Mouse (Mus musculus) naive thymus-derived CD4-positive, alpha-beta T cell, adult 2 months (primary cell): Measurements from ENCODE around the gene Nek1.

ENCODE experiments used
- DNase-seq: peaks from one replicate; pipeline ENCODE4 v3.0.0-alpha.2; 2011; ENCODE audit warnings: low read depth

The Nek1 gene

DNA sequence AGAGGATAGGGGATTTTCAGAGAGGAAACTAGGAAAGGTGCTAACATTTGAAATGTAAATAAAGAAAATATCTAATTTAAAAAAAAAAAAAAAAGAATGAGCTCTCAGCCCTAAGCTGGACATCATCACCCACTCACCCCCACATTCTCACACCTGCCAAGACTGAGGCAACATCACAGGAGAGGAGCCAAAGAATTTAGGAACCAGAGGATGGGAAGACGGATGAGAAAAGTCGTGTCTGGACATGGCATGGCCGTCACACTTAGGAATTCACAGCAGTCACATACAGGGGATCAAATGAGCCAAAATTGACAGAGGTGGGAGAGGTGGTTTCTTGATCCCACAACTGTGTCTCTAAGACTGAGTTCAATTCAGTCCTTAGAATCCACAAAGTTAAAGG lies 165.5 kb downstream of the Nek1 start:
- DNase-seq = no peak

DNA sequence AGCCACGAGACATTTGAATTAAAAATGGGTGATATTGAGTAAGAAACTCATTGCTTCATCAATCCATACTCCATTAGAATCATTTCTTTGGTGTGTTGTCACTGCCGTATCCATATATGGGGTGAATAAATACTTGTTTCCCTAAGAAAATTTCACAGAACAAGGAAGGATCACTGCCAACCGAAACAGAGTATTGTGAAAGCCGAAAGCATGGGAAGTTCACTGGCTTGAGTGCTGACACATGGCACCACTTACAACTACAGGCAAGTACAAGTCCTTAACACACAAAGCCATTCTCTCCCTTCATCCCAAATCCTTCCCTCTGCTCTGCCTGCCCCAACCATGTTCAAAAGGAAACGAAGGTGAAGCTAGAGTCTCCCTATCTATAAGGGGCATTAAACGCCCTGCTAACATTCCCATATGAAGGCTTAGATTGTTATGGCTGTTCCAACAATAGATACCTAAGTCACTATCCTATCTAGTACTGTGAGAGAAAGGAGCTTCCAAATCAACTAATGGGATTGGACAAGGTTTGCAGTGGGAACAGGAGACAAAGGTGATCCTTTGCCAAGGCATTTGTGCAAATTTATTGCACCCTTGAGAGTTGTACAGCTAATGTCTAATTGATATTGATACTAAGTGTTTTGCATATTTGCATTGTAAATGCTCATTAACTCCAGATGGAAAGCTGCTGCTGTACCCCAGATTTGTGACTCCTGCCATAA lies 168.6 kb downstream of the Nek1 start:
- DNase-seq = no peak

DNA sequence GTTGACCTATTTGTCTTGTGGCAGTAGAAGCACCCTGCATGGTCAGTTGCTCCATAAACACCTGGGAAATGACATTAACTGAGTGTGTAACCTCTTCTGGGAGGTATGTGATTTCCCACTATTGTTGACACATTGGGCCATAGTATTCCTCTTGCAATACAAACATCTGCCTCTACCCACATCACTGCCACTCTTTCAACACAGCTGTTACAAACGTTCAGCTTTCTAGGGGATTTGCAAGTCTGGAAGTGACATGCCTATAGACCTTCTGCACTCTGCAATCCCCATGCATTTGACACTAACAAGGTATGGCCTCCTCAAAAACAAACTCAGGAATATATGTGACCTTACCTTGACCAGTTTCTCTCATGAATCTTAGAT lies 169.2 kb downstream of the Nek1 start:
- no peak for DNase-seq

DNA sequence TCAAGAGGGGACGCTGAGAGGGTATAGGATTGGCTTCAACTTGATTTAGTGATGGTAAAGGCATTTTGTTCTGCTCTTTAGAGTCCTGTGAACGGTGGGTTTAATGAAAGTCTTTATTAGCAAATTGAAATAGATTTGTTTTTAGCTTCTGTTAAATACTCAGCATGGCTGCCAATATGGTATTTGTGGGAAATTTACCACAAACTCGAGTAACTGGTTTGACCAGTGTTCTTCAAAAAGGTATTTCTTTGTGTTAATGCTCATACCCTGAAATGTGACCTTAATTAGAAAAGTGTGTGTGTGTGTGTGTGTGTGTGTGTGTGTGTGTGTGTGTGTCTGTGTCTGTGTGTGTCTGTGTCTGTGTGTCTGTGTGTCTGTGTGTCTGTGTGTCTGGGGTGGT lies 178.6 kb downstream of the Nek1 start:
- no peak for DNase-seq

DNA sequence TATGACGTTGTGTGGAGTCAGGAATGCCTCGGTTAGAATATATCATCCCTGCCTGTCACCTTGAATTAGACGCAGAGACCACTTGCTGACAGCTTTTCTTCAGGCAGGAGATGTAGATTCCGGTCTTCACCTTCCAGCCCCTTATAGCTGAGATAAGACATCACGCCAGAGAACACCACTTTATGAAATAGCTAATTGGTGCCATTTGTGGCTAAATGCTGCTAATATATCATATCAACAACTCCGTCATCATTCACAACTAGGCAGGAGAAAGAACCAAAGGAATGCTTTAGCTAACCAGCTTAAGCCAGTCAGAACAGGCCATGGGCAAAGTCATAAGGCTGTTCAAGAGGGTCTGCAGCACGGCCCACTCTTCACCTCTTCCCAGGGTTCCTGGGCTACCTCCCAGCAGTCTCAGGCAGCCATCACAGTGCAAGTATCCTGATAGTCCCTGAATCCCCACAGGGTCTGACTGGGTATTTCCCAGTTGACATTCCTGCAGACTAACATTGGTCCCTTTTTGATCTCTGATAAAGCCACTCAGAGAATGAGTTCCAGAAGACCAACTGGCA lies 181.0 kb downstream of the Nek1 start:
- DNase-seq = no peak

DNA sequence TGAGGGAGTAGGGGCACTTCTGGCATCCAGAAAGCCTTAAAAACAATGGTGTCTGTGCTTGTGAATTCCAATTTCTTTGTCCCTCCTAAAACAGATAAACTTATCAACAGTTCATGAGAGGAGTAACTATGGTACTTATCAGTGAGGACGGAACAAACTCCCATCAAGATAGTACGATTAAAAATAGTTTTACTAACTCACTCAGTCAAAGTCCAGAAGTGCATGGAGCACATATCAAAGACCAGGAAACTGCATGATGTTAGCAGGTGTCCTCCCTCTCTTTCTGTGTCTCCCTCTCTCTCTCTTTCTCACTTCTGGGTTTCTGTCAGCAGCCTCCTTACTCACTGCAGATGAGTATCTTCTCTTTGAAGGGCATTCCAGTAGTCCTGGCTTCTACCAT lies 182.9 kb downstream of the Nek1 start:
- no peak for DNase-seq

DNA sequence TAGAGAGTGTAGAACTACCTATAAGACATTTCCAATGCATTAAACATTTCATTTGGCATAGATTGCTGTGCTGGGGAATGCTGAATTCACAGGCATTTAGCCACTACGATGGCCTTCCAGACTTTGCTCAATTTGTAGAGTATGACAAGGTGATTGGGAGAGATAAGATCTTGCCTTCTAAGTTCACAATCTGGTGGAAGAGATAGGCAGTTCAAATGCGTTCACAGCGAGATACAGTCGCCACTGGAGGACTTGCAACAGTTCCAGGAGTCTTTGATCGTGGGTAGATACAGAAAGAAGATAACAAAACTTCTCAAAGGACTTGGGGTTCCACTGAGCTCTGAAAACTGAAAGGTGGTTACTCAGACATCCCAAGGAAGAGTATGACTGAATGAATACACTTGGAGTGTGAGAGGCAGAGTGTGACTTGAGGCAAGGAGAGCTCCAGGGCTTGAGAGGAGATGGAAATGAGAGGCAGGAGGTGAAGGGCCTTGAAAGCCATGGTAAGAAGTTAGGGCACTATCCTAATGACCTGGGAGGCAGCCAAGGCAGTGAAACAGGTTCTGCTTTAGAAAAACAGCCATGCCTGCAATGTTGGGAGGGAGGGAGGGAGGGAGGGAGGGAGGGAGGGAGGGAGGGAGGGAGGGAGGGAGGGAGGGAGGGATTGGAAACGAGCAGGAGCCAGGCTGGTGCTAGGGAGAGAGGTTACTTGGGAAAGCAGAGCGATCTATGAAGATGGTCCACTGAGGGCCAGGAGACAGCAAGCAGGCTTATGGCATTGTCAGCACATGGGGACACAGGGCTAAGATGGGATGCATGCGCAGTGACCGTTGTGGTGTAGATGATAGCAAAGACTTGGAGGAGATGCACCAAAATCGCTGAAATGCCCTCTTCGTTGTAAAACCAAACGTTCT lies 184.9 kb downstream of the Nek1 start:
- DNase-seq = no peak

DNA sequence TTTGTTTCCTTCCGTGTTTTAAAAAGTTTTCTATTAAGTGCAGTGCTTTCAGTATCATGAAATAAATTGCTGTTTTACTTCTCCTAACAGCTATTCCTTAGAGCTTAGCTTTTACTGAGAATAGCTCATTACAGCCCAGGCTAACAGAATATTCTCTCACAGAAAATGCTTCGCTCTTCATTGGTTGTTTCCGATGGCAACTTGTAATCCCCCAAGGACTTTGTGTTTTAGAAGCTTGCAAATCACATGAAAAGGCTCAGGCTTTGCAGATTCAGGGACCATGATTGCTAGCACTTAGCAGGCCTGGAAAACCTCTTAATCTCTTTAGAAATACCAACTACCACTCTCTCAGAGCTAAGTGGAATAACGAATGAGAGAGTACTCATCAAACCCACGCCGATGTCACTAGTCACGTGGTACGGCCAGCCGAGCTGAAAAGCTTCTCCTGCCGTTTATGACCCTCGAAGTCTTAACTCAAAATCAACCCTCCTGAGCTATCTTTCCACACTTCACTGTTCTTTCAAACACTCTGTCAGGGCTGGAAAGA lies 185.7 kb downstream of the Nek1 start:
- DNase-seq = no peak
